Mouse (Mus musculus) stomach, embryonic 14.5 days (tissue): ENCODE data around the gene Gm8237. TPM values are rescaled to one million over a fixed set of nuclear protein-coding genes. Genes with fewer than 3 reads are reported as not detected.
"Not testable (repeated sequence)": the region's sequence is repeated elsewhere in the genome, so short reads cannot be mapped to it uniquely, and the experiment has no call there.

Experiments used
- ATAC-seq: fragments of 200-750 bp; cut with Nextera tagmentation; 2 replicates; pipeline ENCODE4 v1.8.0; 2017; ENCODE audit warnings: low read depth, moderate TSS enrichment; ENCODE audit not compliant: insufficient number of reproducible peaks, insufficient read depth, low FRiP score
- H3K27ac ChIP-seq: fragments of 300-500 bp; sonication (generic); 2 replicates; pipeline ENCODE4 v1.5.1; 2014; ENCODE audit warnings: mild to moderate bottlenecking, low read length, moderate library complexity, mixed read lengths
- H3K27me3 ChIP-seq: fragments of 300-500 bp; sonication (generic); 2 replicates; pipeline ENCODE4 v1.6.1; 2014; ENCODE audit warnings: low read length, control low read depth, mixed read lengths; ENCODE audit not compliant: control insufficient read depth, insufficient read depth
- H3K36me3 ChIP-seq: fragments of 300-500 bp; sonication (generic); 2 replicates; pipeline ENCODE4 v1.6.1; 2014; ENCODE audit warnings: mild to moderate bottlenecking, control low read depth, low read length, moderate library complexity, mixed read lengths; ENCODE audit not compliant: control insufficient read depth, insufficient read depth
- H3K4me1 ChIP-seq: fragments of 300-500 bp; sonication (generic); 2 replicates; pipeline ENCODE4 v1.6.1; 2014; ENCODE audit warnings: low read length, control low read depth, mixed read lengths; ENCODE audit not compliant: control insufficient read depth, insufficient read depth
- H3K4me2 ChIP-seq: fragments of 300-500 bp; sonication (generic); replicated peaks from 2 replicates; pipeline ENCODE4 v1.6.1; 2014; ENCODE audit warnings: low read depth, low read length, control low read depth
- H3K4me3 ChIP-seq: fragments of 300-500 bp; sonication (generic); 2 replicates; pipeline ENCODE4 v1.5.1; 2014; ENCODE audit warnings: low read depth, low read length, control low read depth
- H3K9ac ChIP-seq: fragments of 300-500 bp; sonication (generic); replicated peaks from 2 replicates; pipeline ENCODE4 v1.6.1; 2014; ENCODE audit warnings: low read depth, mild to moderate bottlenecking, control low read depth, low read length, moderate library complexity, mixed read lengths
- H3K9me3 ChIP-seq: fragments of 300-500 bp; sonication (generic); 2 replicates; pipeline ENCODE4 v1.6.1; 2016; ENCODE audit warnings: low read depth, low read length, control low read depth; ENCODE audit not compliant: control insufficient read depth
- WGBS: fragments of 180-500 bp; shearing (Covaris S2); extraction: QIAGEN DNeasy Blood & Tissue Kit; methylation state at CpG from one replicate; pipeline ENCODE4 v1.1.7; 2014; 5-methylcytosine and 5-hydroxymethylcytosine counted together
- polyA plus RNA-seq: library from polyadenylated mRNA; unstranded; fragments of >200 nt; fragmentation: Nextera tagmentation; extraction: Ambion mirVana; gene quantifications from 2 replicates; pipeline ENCODE4 v1.2.1, GENCODE M21; 2014

The Gm8237 gene
- 0.67 and 0.95 TPM in 2 replicates for polyA plus RNA-seq

GRCm38 (mm10) chr14:5880241-5880640 is at the start of gene Gm8237:
Gene Gm8237 (minus strand): TSS chr14:5880382.
- H3K4me1 ChIP-seq, H3K27me3 ChIP-seq, ATAC-seq, H3K9ac ChIP-seq, H3K9me3 ChIP-seq, H3K27ac ChIP-seq, H3K36me3 ChIP-seq: not testable (repeated sequence)
- WGBS = 2% methylated on average over 15 of the region's 22 CpGs
- Histone ChIP-seq H3K4me2 (peak within 1 kb of the TSS; percentile 46), H3K4me3 (peak within 1 kb of the TSS; percentile 25)

- H3K4me3 ChIP-seq, H3K4me1 ChIP-seq, H3K4me2 ChIP-seq, H3K9ac ChIP-seq, H3K9me3 ChIP-seq, H3K27ac ChIP-seq, ATAC-seq, H3K27me3 ChIP-seq, H3K36me3 ChIP-seq: not testable (repeated sequence)
- WGBS = 72% methylated on average over 7 of the region's 7 CpGs
Observed at GRCm38 (mm10) chr14:5923276-5923675, 43.1 kb upstream of the Gm8237 start.

- not testable (repeated sequence) for H3K27ac ChIP-seq, H3K9me3 ChIP-seq, H3K27me3 ChIP-seq, H3K36me3 ChIP-seq, H3K4me2 ChIP-seq, H3K4me1 ChIP-seq, H3K4me3 ChIP-seq, ATAC-seq, H3K9ac ChIP-seq
- 82% methylated on average over 4 of the region's 4 CpGs for WGBS
Observed at GRCm38 (mm10) chr14:5918330-5918942, 38.3 kb upstream of the Gm8237 start.

GRCm38 (mm10) chr14:5913701-5914100 is 33.5 kb upstream of the Gm8237 start:
- not testable (repeated sequence) for H3K27ac ChIP-seq, H3K4me3 ChIP-seq, H3K36me3 ChIP-seq, H3K4me1 ChIP-seq, H3K4me2 ChIP-seq, H3K27me3 ChIP-seq, H3K9me3 ChIP-seq, H3K9ac ChIP-seq, ATAC-seq
- 88% methylated on average over 2 of the region's 2 CpGs for WGBS

- Histone ChIP-seq H3K4me2 (peak overlapping the region; percentile 46), H3K4me3 (peak overlapping the region; percentile 25)
- H3K9me3 ChIP-seq, H3K27me3 ChIP-seq, ATAC-seq, H3K36me3 ChIP-seq, H3K4me1 ChIP-seq, H3K27ac ChIP-seq, H3K9ac ChIP-seq: not testable (repeated sequence)
- 1% methylated on average over 21 of the region's 28 CpGs for WGBS
Observed at GRCm38 (mm10) chr14:5879791-5880190, 391 bp downstream of the Gm8237 start.

- not testable (repeated sequence) for H3K4me1 ChIP-seq, H3K36me3 ChIP-seq, H3K9me3 ChIP-seq, H3K27me3 ChIP-seq, H3K27ac ChIP-seq, H3K4me3 ChIP-seq, H3K9ac ChIP-seq, H3K4me2 ChIP-seq, ATAC-seq
- 9% methylated on average over 5 of the region's 11 CpGs for WGBS
Observed at GRCm38 (mm10) chr14:5879136-5879535, 1.0 kb downstream of the Gm8237 start.

GRCm38 (mm10) chr14:5855911-5856310 is 24.3 kb downstream of the Gm8237 start:
- not testable (repeated sequence) for H3K27me3 ChIP-seq, H3K4me3 ChIP-seq, H3K4me2 ChIP-seq, H3K36me3 ChIP-seq, H3K27ac ChIP-seq, H3K9me3 ChIP-seq, H3K9ac ChIP-seq, ATAC-seq, H3K4me1 ChIP-seq
- WGBS = 74% methylated on average over 3 of the region's 3 CpGs

- WGBS = no CpG with 5 or more reads among the region's 3 CpGs
- H3K4me3 ChIP-seq, H3K27ac ChIP-seq, H3K9ac ChIP-seq, H3K4me1 ChIP-seq, H3K4me2 ChIP-seq, H3K9me3 ChIP-seq, H3K36me3 ChIP-seq, ATAC-seq, H3K27me3 ChIP-seq: not testable (repeated sequence)
Observed at GRCm38 (mm10) chr14:5830229-5830628, 50.0 kb downstream of the Gm8237 start, which contains the start of gene Gm3424. Gene Gm3424 (minus strand): TSS chr14:5830329.

GRCm38 (mm10) chr14:5812699-5813356 is 67.4 kb downstream of the Gm8237 start:
- not testable (repeated sequence) for ATAC-seq, H3K27me3 ChIP-seq, H3K27ac ChIP-seq, H3K4me1 ChIP-seq, H3K4me2 ChIP-seq, H3K4me3 ChIP-seq, H3K9ac ChIP-seq, H3K36me3 ChIP-seq, H3K9me3 ChIP-seq
- WGBS = no CpG with 5 or more reads among the region's 47 CpGs
